ENCODE assay signal across 11 mouse cellular contexts in genomic region chr9:25532105-25532504, GRCm38 (mm10).
"Had no signal": no experiment of that assay in that cellular context is flagged by ENCODE, and none has a peak within 500 bp of the region (broad histone marks: within the 10 kb centered on the region; RNA-seq: fewer than 3 reads in every experiment).

No protein-coding gene starts in this region.

- H3K9me3 ChIP-seq: liver, embryonic 13.5 days had no signal

- H3K36me3 ChIP-seq: liver, embryonic 13.5 days had no signal

- H3K27me3 ChIP-seq: liver, embryonic 13.5 days had no signal

- DNase-seq: kidney, adult 9 months; kidney, postnatal 14 days; layer of hippocampus, adult 9-11 months; liver, embryonic 13.5 days; lung, adult 2 months; lung, postnatal 14 days; lung, postnatal 4 days; thymus, adult 18-20 months; thymus, postnatal 36 days had no signal

- H3K4me3 ChIP-seq: layer of hippocampus, adult 2 months; left cerebral cortex, adult 2 months; liver, embryonic 13.5 days had no signal

- H3K27ac ChIP-seq: layer of hippocampus, adult 2 months; left cerebral cortex, adult 2 months; liver, embryonic 13.5 days had no signal

- H3K4me1 ChIP-seq: liver, embryonic 13.5 days had no signal
